Mouse (Mus musculus) megakaryocyte, embryonic 14.5 days (primary cell): ENCODE results near the gene Dcn. TPM values are rescaled to one million over a fixed set of nuclear protein-coding genes. Genes with fewer than 3 reads are reported as not detected.

ENCODE experiments used
- H3K27me3 ChIP-seq: replicated peaks from 2 replicates; pipeline ENCODE3; 2012; ENCODE audit warnings: inconsistent platforms
- H3K36me3 ChIP-seq: replicated peaks from 2 replicates; pipeline ENCODE3; 2012; ENCODE audit warnings: low read length, inconsistent platforms, mixed read lengths
- H3K4me1 ChIP-seq: 2 replicates; pipeline ENCODE4 v1.6.1; 2012; ENCODE audit warnings: inconsistent platforms
- H3K4me3 ChIP-seq: replicated peaks from 2 replicates; pipeline ENCODE3; 2012; ENCODE audit warnings: moderate library complexity, mild to moderate bottlenecking, inconsistent platforms
- H3K9me3 ChIP-seq: 2 replicates; pipeline ENCODE4 v1.6.1; 2012; ENCODE audit warnings: inconsistent platforms
- FLI1 ChIP-seq: IDR thresholded peaks from 2 replicates; pipeline ENCODE4 v1.6.1; 2012; ENCODE audit warnings: low read length, inconsistent platforms, mixed read lengths
- GATA1 ChIP-seq: IDR thresholded peaks from 3 replicates; pipeline ENCODE4 v1.6.1; 2012; ENCODE audit warnings: mixed read lengths, low read length, inconsistent platforms, borderline replicate concordance
- polyA plus RNA-seq: library from polyadenylated mRNA; stranded (reverse); fragments of >175 nt; gene quantifications from 2 replicates; pipeline ENCODE4 v1.2.3, GENCODE M21; 2012; ENCODE audit warnings: low replicate concordance; ENCODE audit not compliant: insufficient read depth

Dcn gene
- polyA plus RNA-seq: not detected in 2 replicates

DNA sequence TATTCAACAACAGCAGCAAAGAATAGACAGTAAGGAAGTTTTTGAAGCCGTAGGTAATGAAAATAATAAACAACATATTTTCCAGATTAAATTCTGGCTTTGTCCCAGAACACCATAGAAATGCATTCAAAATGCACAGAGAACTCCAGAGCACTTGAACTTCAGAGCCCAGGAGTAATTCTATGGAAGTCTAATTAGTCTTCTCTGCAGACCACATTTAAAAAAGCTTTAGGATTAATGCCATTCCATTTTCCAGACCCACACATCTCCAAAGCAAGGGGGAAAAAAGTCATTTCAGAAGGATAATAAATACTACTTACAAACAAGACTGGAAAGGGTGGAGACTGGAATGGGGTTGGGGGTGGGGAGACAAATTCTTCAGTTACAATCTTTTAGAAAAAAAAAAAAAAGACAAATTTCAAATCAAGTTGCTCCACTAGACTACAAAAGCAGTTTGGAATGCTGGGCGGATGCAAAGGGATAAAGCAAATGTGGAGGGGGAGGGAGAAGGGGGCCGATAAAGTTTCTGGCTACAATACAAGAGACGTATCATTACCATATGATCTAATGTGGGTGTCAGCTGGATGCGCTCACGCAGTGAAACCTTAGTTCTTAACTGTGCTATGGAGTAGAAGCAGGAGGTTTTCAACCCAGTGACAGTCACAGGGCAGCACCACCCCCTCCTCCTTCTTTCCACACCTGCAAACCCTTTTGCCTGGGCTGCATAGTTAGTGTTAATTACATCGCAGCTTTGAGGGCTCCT, at the start of gene Dcn:
TSS of gene Dcn (plus strand) at position 606 of the 763 bp plus-strand sequence.
- TF ChIP-seq GATA1 (no peak), FLI1 (no peak)
- no peak within 1 kb of the TSS for H3K4me3 ChIP-seq
- H3K36me3 ChIP-seq: no peaks in the 10 kb centered on the region
- H3K27me3 ChIP-seq: no peaks in the 10 kb centered on the region
- H3K9me3 ChIP-seq: peaks cover 7% of the 10 kb centered on the region; the same call in 1 of the 2 replicates
- H3K4me1 ChIP-seq: no peaks in the 10 kb centered on the region

DNA sequence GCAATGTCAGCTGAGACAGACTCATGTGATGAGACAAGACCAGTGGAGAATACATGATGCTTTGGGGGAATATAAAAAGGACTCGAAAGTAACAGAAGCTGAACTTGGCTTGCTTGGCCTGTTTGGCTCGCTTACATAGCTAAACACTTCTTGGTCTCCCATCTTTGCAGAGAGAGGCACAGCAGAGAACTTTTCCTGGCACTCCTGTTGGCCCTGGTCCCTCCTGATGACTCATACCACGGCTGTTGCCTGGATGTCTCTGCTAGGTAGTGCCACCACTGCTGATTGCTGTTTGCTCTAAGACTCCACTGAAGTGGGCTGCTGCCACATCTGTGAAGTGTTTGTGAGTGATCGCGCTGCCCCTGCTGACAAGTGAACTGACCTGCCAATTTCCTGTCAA, 42.7 kb upstream of the Dcn start:
- H3K4me1 ChIP-seq: no peaks in the 10 kb centered on the region
- H3K27me3 ChIP-seq: no peaks in the 10 kb centered on the region
- H3K9me3 ChIP-seq: peaks cover 5% of the 10 kb centered on the region; the same call in 1 of the 2 replicates
- H3K36me3 ChIP-seq: no peaks in the 10 kb centered on the region
- TF ChIP-seq GATA1 (no peak), FLI1 (no peak)
- no peak overlapping the region for H3K4me3 ChIP-seq

- no peaks in the 10 kb centered on the region for H3K27me3 ChIP-seq
- H3K4me3 ChIP-seq: no peak overlapping the region
- TF ChIP-seq GATA1 (no peak), FLI1 (no peak)
- H3K9me3 ChIP-seq: no peaks in the 10 kb centered on the region
- H3K36me3 ChIP-seq: no peaks in the 10 kb centered on the region
- H3K4me1 ChIP-seq: no peaks in the 10 kb centered on the region
Observed at GRCm38 (mm10) chr10:97442300-97442699, 37.1 kb upstream of the Dcn start.

GRCm38 (mm10) chr10:97446486-97446885, 32.9 kb upstream of the Dcn start:
- Histone ChIP-seq H3K4me1 (no peaks in the 10 kb centered on the region), H3K4me3 (no peak overlapping the region), H3K36me3 (no peaks in the 10 kb centered on the region), H3K27me3 (no peaks in the 10 kb centered on the region), H3K9me3 (no peaks in the 10 kb centered on the region; the same call in 1 of the 2 replicates)
- TF ChIP-seq FLI1: no peak
- no peak for TF ChIP-seq GATA1

DNA sequence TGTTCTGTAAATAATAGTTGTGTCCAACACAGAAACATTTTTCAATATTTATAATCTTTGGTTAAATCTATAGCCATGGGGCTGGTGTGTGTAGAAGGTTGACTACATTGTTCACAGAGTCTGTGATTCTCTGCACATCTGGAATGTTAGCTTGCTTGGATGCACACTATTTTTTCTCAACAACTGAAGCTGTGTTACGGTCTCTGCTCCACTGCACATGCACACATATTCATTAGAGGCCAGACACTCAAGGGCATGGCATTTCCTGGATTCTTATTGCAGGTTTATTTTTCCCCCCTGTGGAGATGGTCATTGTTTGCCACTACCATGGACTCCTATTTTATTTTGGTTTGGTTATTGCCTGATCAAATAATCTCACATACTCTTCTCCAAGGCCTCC, 26.5 kb upstream of the Dcn start:
- Histone ChIP-seq H3K4me3 (no peak overlapping the region), H3K27me3 (no peaks in the 10 kb centered on the region), H3K36me3 (no peaks in the 10 kb centered on the region), H3K9me3 (no peaks in the 10 kb centered on the region; the same call in 1 of the 2 replicates), H3K4me1 (no peaks in the 10 kb centered on the region)
- TF ChIP-seq FLI1 (no peak), GATA1 (no peak)

GRCm38 (mm10) chr10:97453529-97453928, 25.9 kb upstream of the Dcn start:
- no peaks in the 10 kb centered on the region for H3K36me3 ChIP-seq
- no peak overlapping the region for H3K4me3 ChIP-seq
- H3K9me3 ChIP-seq: no peaks in the 10 kb centered on the region; the same call in 1 of the 2 replicates
- H3K27me3 ChIP-seq: no peaks in the 10 kb centered on the region
- no peak for TF ChIP-seq GATA1
- no peak for TF ChIP-seq FLI1
- H3K4me1 ChIP-seq: no peaks in the 10 kb centered on the region

DNA sequence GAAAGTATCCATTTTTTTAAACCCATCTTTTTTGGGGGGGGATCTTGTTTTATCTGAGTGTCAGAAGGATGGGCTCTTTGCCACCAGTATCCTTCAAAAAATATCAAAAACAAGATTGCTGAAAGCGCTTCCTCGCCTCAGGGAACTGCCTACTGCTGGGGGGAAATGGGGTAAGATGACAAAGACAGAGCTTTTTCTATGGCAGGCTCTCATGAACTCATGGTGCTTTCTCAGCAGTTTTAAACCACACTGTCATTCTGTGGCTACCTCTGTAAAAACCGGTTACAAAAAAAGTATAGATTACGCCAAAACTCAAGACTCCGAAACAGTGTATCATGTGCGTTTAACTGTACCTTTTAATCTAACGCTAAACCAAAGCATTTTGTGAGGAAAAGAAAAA, 22.4 kb upstream of the Dcn start:
- Histone ChIP-seq H3K4me3 (no peak overlapping the region), H3K27me3 (no peaks in the 10 kb centered on the region), H3K4me1 (no peaks in the 10 kb centered on the region), H3K36me3 (no peaks in the 10 kb centered on the region), H3K9me3 (no peaks in the 10 kb centered on the region)
- TF ChIP-seq FLI1: no peak

GRCm38 (mm10) chr10:97466818-97467217, 12.6 kb upstream of the Dcn start:
- 0 out of 2 replicates have a peak, but pooled peaks cover 9% of the 10 kb centered on the region for H3K9me3 ChIP-seq
- TF ChIP-seq GATA1: no peak
- no peak for TF ChIP-seq FLI1
- no peaks in the 10 kb centered on the region for H3K36me3 ChIP-seq
- H3K4me3 ChIP-seq: no peak overlapping the region
- no peaks in the 10 kb centered on the region for H3K27me3 ChIP-seq
- no peaks in the 10 kb centered on the region for H3K4me1 ChIP-seq

GRCm38 (mm10) chr10:97469411-97470140, 9.8 kb upstream of the Dcn start:
- Histone ChIP-seq H3K9me3 (0 out of 2 replicates have a peak, but pooled peaks cover 12% of the 10 kb centered on the region), H3K36me3 (no peaks in the 10 kb centered on the region), H3K4me1 (no peaks in the 10 kb centered on the region), H3K27me3 (no peaks in the 10 kb centered on the region), H3K4me3 (no peak overlapping the region)
- TF ChIP-seq GATA1 (no peak), FLI1 (no peak)

DNA sequence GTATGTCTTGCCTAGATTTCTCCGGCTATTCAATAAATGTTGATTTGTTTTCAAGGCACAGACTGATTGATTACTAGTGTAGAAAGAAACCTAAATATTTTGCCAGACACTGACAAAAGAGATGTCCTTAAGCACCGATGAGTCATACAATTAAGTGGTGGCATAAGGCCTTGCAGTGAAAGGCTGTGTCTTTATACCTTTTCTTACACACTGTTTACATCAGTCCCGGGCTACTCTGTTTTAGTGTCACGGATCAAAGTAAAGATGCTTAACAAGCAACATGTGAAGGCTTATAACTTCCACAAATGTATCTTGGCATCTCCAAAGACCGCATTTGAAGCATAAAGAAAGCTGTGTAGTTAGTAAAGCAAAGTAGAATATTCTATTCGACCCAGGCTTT, 3.9 kb upstream of the Dcn start:
- no peaks in the 10 kb centered on the region for H3K27me3 ChIP-seq
- TF ChIP-seq GATA1 (no peak), FLI1 (no peak)
- peaks cover 10% of the 10 kb centered on the region; the same call in 1 of the 2 replicates for H3K9me3 ChIP-seq
- H3K36me3 ChIP-seq: no peaks in the 10 kb centered on the region
- H3K4me3 ChIP-seq: no peak overlapping the region
- H3K4me1 ChIP-seq: no peaks in the 10 kb centered on the region
